ENCODE assay signal across 8 mouse cellular contexts in the genomic region with DNA sequence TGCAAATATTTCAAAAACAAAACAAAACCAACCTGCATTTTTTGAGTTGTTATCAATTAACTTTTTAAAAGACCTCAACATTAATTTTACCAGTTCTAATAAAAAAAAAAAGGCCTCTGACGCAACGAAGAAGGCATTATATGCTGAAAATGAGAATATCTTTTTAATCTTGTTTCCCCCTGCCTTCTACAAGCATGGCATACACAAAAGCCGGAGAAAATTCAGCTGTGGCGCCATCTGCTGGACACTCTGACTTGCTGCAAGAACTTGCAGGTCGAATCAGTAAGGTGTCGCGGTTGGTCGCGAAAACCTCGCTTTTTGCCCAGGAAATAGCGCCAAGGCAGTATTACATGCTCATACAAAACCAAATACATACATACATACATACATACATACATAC. TPM values are rescaled to one million over a fixed set of nuclear protein-coding genes. Genes with fewer than 3 reads are reported as not detected.
A peak's percentile ranks its signal among the peaks of the same experiment; 100 is the strongest.
DNase-seq lines count a peak whose midpoint lies in the region; TF ChIP-seq lines count a peak whose summit lies in the region.

No protein-coding gene starts in this region.

- H3K27ac ChIP-seq in gastrocnemius, adult 2 months = peak overlapping the region; percentile 99

- TF ChIP-seq CTCF in gastrocnemius, adult 2 months (IDR thresholded peaks at IDR 0.05) = peak; percentile 93

- intact Hi-C loops in gastrocnemius, adult 2 months (cut with DNase I) = loop anchor here (1.0 to 2.0 kb wide), 3 partner anchors 41 to 102 kb away; a partner anchor contains a TSS
- intact Hi-C loops in left cerebral cortex, postnatal 25 days (cut with DNase I) = loop anchor here (1.0 kb wide), 3 partner anchors 41 to 102 kb away; a partner anchor contains a TSS

- H3K4me3 ChIP-seq in gastrocnemius, adult 2 months = peak overlapping the region; percentile 82

- DNase-seq in ZHBTc4 (ENCODE audit: low read depth, low spot score) = peak; percentile 93
- DNase-seq in cerebellum, postnatal 36 days = peak; percentile 90 to 92
- DNase-seq in gastrocnemius, adult 2 months = peak; percentile 92
- peak; percentile 95 for DNase-seq in induced T-regulatory cell, adult 2 months (ENCODE audit: low read depth)
- peak; percentile 79 to 92 for DNase-seq in left cerebral cortex, postnatal 25 days (ENCODE audit: low spot score in 2 of 2)
- peak; percentile 94 for DNase-seq in mesoderm, embryonic 11.5 days (ENCODE audit: low read depth, low spot score)
- DNase-seq in right cerebral cortex, postnatal 4 days = peak; percentile 96
- peak; percentile 83 for DNase-seq in yolk sac, embryonic 10.5 days (ENCODE audit: low spot score)

RNA-seq across cellular contexts. Expression of a gene that starts 35.8 kb away (rescaled TPM):
- 1 to 10 TPM; 7.1 to 7.7 TPM for total RNA-seq in gastrocnemius, adult 2 months (2021)
- total RNA-seq in left cerebral cortex, postnatal 25 days (2021) = 10 to 100 TPM; 71.0 to 80.5 TPM

RNA-seq across cellular contexts. Expression of a gene that starts 40.4 kb away (rescaled TPM):
- total RNA-seq in gastrocnemius, adult 2 months (2021) = 10 to 100 TPM; 17.1 to 43.2 TPM
- total RNA-seq in left cerebral cortex, postnatal 25 days (2021) = 1,000 to 10,000 TPM; 1,095 to 1,137 TPM

RNA-seq across cellular contexts. Expression of a gene that starts 40.5 kb away (rescaled TPM):
- total RNA-seq in gastrocnemius, adult 2 months (2021) = not detected
- not detected for total RNA-seq in left cerebral cortex, postnatal 25 days (2021)

RNA-seq across cellular contexts. Expression of a gene that starts 59.5 kb away (rescaled TPM):
- total RNA-seq in gastrocnemius, adult 2 months (2021) = 10 to 100 TPM; 15.8 to 33.9 TPM
- 100 to 1,000 TPM; 541 to 580 TPM for total RNA-seq in left cerebral cortex, postnatal 25 days (2021)

Comparison
In these comparisons a context has a peak if more than half of its experiments do, and no peak if none do; other contexts are left out.
1. Peak in every context shown above with its lines: DNase-seq, H3K4me3 ChIP-seq and H3K27ac ChIP-seq.
2. RNA of a gene that starts 35.8 kb away (total RNA-seq): 71.0 to 80.5 TPM in left cerebral cortex, postnatal 25 days; 7.1 to 7.7 TPM in gastrocnemius, adult 2 months; every median in the first group is over 4 times any median in the second.
3. RNA of a gene that starts 40.4 kb away (total RNA-seq): 1,095 to 1,137 TPM in left cerebral cortex, postnatal 25 days; 17.1 to 43.2 TPM in gastrocnemius, adult 2 months; every median in the first group is over 10 times any median in the second.